Mouse (Mus musculus) embryo, embryonic 11.5 days (tissue): ENCODE measurements around the gene Zxdb.
A peak's percentile ranks its signal among the peaks of the same experiment; 100 is the strongest.
"Not testable (repeated sequence)": the region's sequence is repeated elsewhere in the genome, so short reads cannot be mapped to it uniquely, and the experiment has no call there.

Experiments
- DNase-seq: peaks from one replicate; pipeline ENCODE4 v3.0.0-alpha.2; 2012; ENCODE audit warnings: low read depth, low spot score

The Zxdb gene

GRCm38 (mm10) chrX:94724192-94724971, at the start of gene Zxdb:
Gene Zxdb (plus strand): TSS chrX:94724569.
- not testable (repeated sequence) for DNase-seq

- peak; percentile 29 for DNase-seq
Measured at GRCm38 (mm10) chrX:94674977-94675376, 49.4 kb upstream of the Zxdb start.

GRCm38 (mm10) chrX:94681581-94681980, 42.8 kb upstream of the Zxdb start:
- not testable (repeated sequence) for DNase-seq

- not testable (repeated sequence) for DNase-seq
Measured at GRCm38 (mm10) chrX:94689593-94689992, 34.8 kb upstream of the Zxdb start.

GRCm38 (mm10) chrX:94706676-94707075, 17.7 kb upstream of the Zxdb start:
- DNase-seq, result not testable (repeated sequence)

GRCm38 (mm10) chrX:94709752-94710151, 14.6 kb upstream of the Zxdb start:
- DNase-seq, result not testable (repeated sequence)

GRCm38 (mm10) chrX:94724972-94725569, 702 bp downstream of the Zxdb start:
- DNase-seq, result not testable (repeated sequence)

GRCm38 (mm10) chrX:94725627-94726083, 1.3 kb downstream of the Zxdb start:
- DNase-seq, result not testable (repeated sequence)

- no peak for DNase-seq
Measured at GRCm38 (mm10) chrX:94731596-94731995, 7.2 kb downstream of the Zxdb start.

- no peak for DNase-seq
Measured at GRCm38 (mm10) chrX:94753733-94754132, 29.4 kb downstream of the Zxdb start.

GRCm38 (mm10) chrX:94759959-94760358, 35.6 kb downstream of the Zxdb start:
- DNase-seq, result no peak

GRCm38 (mm10) chrX:94773876-94774275, 49.5 kb downstream of the Zxdb start:
- no peak for DNase-seq
